Mouse (Mus musculus) small intestine, adult 2 months (tissue): ENCODE measurements around the gene Gm10974.

Experiments used
- CTCF ChIP-seq: fragments of 200-500 bp; IDR thresholded peaks from 2 replicates; pipeline ENCODE4 v1.5.1; 2012; ENCODE audit warnings: low read depth, mild to moderate bottlenecking, control low read depth, inconsistent platforms, low read length, moderate library complexity, mixed read lengths; ENCODE audit not compliant: insufficient replicate concordance, insufficient read length; ENCODE audit errors: extremely low read depth
- POLR2A ChIP-seq: fragments of 200-500 bp; IDR thresholded peaks from 2 replicates; pipeline ENCODE4 v1.6.1; 2012; ENCODE audit warnings: low read depth, mild to moderate bottlenecking, control low read depth, inconsistent platforms, low read length, moderate library complexity

DNA sequence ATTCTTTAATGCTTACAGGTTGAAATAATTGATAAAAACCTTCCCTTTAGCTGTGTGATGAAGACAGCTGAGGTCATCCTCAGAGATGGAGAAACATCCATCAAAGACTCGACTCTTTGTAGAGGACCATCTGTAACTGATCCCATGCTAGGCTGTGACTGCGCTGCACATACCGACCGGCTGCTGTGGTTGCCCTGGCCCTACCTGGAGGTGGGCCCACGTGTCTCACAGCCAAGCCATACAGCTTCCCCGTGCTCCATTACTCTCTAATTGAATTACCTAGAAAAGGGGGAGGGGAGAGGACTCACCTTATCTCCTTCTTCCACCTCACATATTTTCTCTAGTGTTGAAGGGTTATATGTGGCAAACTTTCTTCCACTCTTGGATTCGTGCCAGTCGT, 56.2 kb downstream of the Gm10974 start:
- TF ChIP-seq POLR2A (no peak), CTCF (no peak)
